Mouse (Mus musculus): ENCODE measurements around the gene Vamp5. TPM values are rescaled to one million over a fixed set of nuclear protein-coding genes. Genes with fewer than 3 reads are reported as not detected.

Gene Vamp5
- polyA plus RNA-seq, 1 experiment from 2014 or later, result 19.7 TPM

Other genes starting within 250 kb of the Vamp5 start
- gene Atoh8, start 144.9 kb downstream of the Vamp5 start, polyA plus RNA-seq (2016; fragmentation: Nextera tagmentation; extraction: Ambion mirVana), result 24.9 and 28.0 TPM in 2 replicates
- not detected in 2 replicates for gene Sftpb, start 75.9 kb downstream of the Vamp5 start, polyA plus RNA-seq (2016; fragmentation: Nextera tagmentation; extraction: Ambion mirVana)
- 78.1 and 88.8 TPM in 2 replicates for gene Usp39, start 35.3 kb downstream of the Vamp5 start, polyA plus RNA-seq (2016; fragmentation: Nextera tagmentation; extraction: Ambion mirVana)
- 24.3 and 27.3 TPM in 2 replicates for gene 0610030E20Rik, start 33.2 kb downstream of the Vamp5 start, polyA plus RNA-seq (2016; fragmentation: Nextera tagmentation; extraction: Ambion mirVana)
- gene Tmem150a, start 25.0 kb downstream of the Vamp5 start, polyA plus RNA-seq (2016; fragmentation: Nextera tagmentation; extraction: Ambion mirVana), result 9.9 and 10.3 TPM in 2 replicates
- gene Rnf181, start 13.5 kb downstream of the Vamp5 start, polyA plus RNA-seq (2016; fragmentation: Nextera tagmentation; extraction: Ambion mirVana), result 109 TPM in 2 replicates
- 67.5 and 81.7 TPM in 2 replicates for gene Vamp8, start 10.2 kb upstream of the Vamp5 start, polyA plus RNA-seq (2016; fragmentation: Nextera tagmentation; extraction: Ambion mirVana)
- gene Ggcx, start 33.8 kb upstream of the Vamp5 start, polyA plus RNA-seq (2016; fragmentation: Nextera tagmentation; extraction: Ambion mirVana), result 20.2 and 25.9 TPM in 2 replicates
- 481 and 493 TPM in 2 replicates for gene Mat2a, start 59.1 kb upstream of the Vamp5 start, polyA plus RNA-seq (2016; fragmentation: Nextera tagmentation; extraction: Ambion mirVana)
- 0.15 TPM in 1 of 2 replicates, not detected in the other for gene Sh2d6, start 141.2 kb upstream of the Vamp5 start, polyA plus RNA-seq (2016; fragmentation: Nextera tagmentation; extraction: Ambion mirVana)
- gene Capg, start 163.9 kb upstream of the Vamp5 start, polyA plus RNA-seq (2016; fragmentation: Nextera tagmentation; extraction: Ambion mirVana), result 20.8 and 23.3 TPM in 2 replicates
- 14.0 and 14.6 TPM in 2 replicates for gene Elmod3, start 217.9 kb upstream of the Vamp5 start, polyA plus RNA-seq (2016; fragmentation: Nextera tagmentation; extraction: Ambion mirVana)
- 9.9 and 10.1 TPM in 2 replicates for gene Retsat, start 218.0 kb upstream of the Vamp5 start, polyA plus RNA-seq (2016; fragmentation: Nextera tagmentation; extraction: Ambion mirVana)
- 22.2 and 24.5 TPM in 2 replicates for gene Tgoln1, start 236.5 kb upstream of the Vamp5 start, polyA plus RNA-seq (2016; fragmentation: Nextera tagmentation; extraction: Ambion mirVana)

All from limb, embryonic 10.5 days (tissue).